Mouse (Mus musculus) lung, embryonic 16.5 days (tissue): Measurements from ENCODE around the gene Miip. TPM values are rescaled to one million over a fixed set of nuclear protein-coding genes. Genes with fewer than 3 reads are reported as not detected.

Source experiments
- ATAC-seq: fragments of 200-750 bp; cut with Nextera tagmentation; 2 replicates; pipeline ENCODE4 v1.8.0; 2017; ENCODE audit warnings: low read depth, mild to moderate bottlenecking, moderate library complexity
- H3K27ac ChIP-seq: fragments of 300-500 bp; sonication (generic); 2 replicates; pipeline ENCODE4 v1.5.1; 2014; ENCODE audit warnings: mild to moderate bottlenecking, control low read depth, low read length
- H3K27me3 ChIP-seq: fragments of 300-500 bp; sonication (generic); 2 replicates; pipeline ENCODE4 v1.6.1; 2014; ENCODE audit warnings: low read depth, low read length, mixed read lengths; ENCODE audit not compliant: control insufficient read depth, insufficient read depth
- H3K36me3 ChIP-seq: fragments of 300-500 bp; sonication (generic); 2 replicates; pipeline ENCODE4 v1.6.1; 2014; ENCODE audit warnings: low read length; ENCODE audit not compliant: control insufficient read depth, insufficient read depth
- H3K4me1 ChIP-seq: fragments of 300-500 bp; sonication (generic); replicated peaks from 2 replicates; pipeline ENCODE4 v1.6.1; 2014; ENCODE audit warnings: low read length, mixed read lengths; ENCODE audit not compliant: control insufficient read depth, insufficient read depth
- H3K4me2 ChIP-seq: fragments of 300-500 bp; sonication (generic); 2 replicates; pipeline ENCODE4 v1.6.1; 2014; ENCODE audit warnings: low read depth, low read length, control low read depth
- H3K4me3 ChIP-seq: fragments of 300-500 bp; sonication (generic); 2 replicates; pipeline ENCODE4 v1.5.1; 2014; ENCODE audit warnings: mild to moderate bottlenecking, low read length, control low read depth
- H3K9ac ChIP-seq: fragments of 300-500 bp; sonication (generic); 2 replicates; pipeline ENCODE4 v1.6.1; 2014; ENCODE audit warnings: low read length, control low read depth
- H3K9me3 ChIP-seq: fragments of 300-500 bp; sonication (generic); 2 replicates; pipeline ENCODE4 v1.6.1; 2016; ENCODE audit warnings: low read length; ENCODE audit not compliant: control insufficient read depth
- WGBS: fragments of 180-500 bp; shearing (Covaris S2); extraction: QIAGEN DNeasy Blood & Tissue Kit; methylation state at CpG from one replicate; pipeline ENCODE4 v1.1.7; 2014; 5-methylcytosine and 5-hydroxymethylcytosine counted together
- polyA plus RNA-seq: library from polyadenylated mRNA; unstranded; fragments of >200 nt; fragmentation: Nextera tagmentation; extraction: Ambion mirVana; gene quantifications from 2 replicates; pipeline ENCODE4 v1.2.1, GENCODE M21; 2015

The Miip gene
- polyA plus RNA-seq, 1 experiment from 2014 or later = 47.0 TPM

GRCm38 (mm10) chr4:147814592-147815167 lies 53.9 kb downstream of the Miip start:
- Histone ChIP-seq H3K4me3 (no peak overlapping the region), H3K36me3 (no peaks in the 10 kb centered on the region), H3K27ac (no peak overlapping the region), H3K4me1 (no peaks in the 10 kb centered on the region), H3K9ac (no peak overlapping the region), H3K27me3 (no peaks in the 10 kb centered on the region), H3K9me3 (peaks cover 5% of the 10 kb centered on the region; the same call in 1 of the 2 replicates), H3K4me2 (no peak overlapping the region)
- 68% methylated on average over 2 of the region's 2 CpGs for WGBS
- ATAC-seq = no peak

GRCm38 (mm10) chr4:147813249-147813765 lies 55.3 kb downstream of the Miip start:
- H3K4me1 ChIP-seq = no peaks in the 10 kb centered on the region
- no peak overlapping the region for H3K9ac ChIP-seq
- no peaks in the 10 kb centered on the region for H3K36me3 ChIP-seq
- no peak overlapping the region for H3K27ac ChIP-seq
- H3K4me2 ChIP-seq = no peak overlapping the region
- ATAC-seq = no peak
- H3K4me3 ChIP-seq = no peak overlapping the region
- H3K27me3 ChIP-seq = no peaks in the 10 kb centered on the region
- 41% methylated on average over 5 of the region's 5 CpGs for WGBS
- H3K9me3 ChIP-seq = peaks cover 4% of the 10 kb centered on the region; the same call in 1 of the 2 replicates

Other genes with a start within 250 kb of the Miip start
- gene Zfp979, start 226.3 kb downstream of the Miip start, polyA plus RNA-seq = 3.4 and 4.9 TPM in 2 replicates
- not detected in 2 replicates for gene Zfp534, start 166.3 kb downstream of the Miip start, polyA plus RNA-seq
- 5.7 and 6.2 TPM in 2 replicates for gene Zfp984, start 59.0 kb downstream of the Miip start, polyA plus RNA-seq
- gene Zfp933, start 20.4 kb downstream of the Miip start, polyA plus RNA-seq = 5.5 and 6.5 TPM in 2 replicates
- 7.3 and 9.5 TPM in 2 replicates for gene Fv1, start 163 bp upstream of the Miip start, polyA plus RNA-seq
- 34.6 and 36.6 TPM in 2 replicates for gene Mfn2, start 35.9 kb upstream of the Miip start, polyA plus RNA-seq
- gene Plod1, start 68.0 kb upstream of the Miip start, polyA plus RNA-seq = 50.8 and 51.4 TPM in 2 replicates
- 9.2 and 11.7 TPM in 2 replicates for gene 2510039O18Rik, start 72.1 kb upstream of the Miip start, polyA plus RNA-seq
- 2.9 and 4.2 TPM in 2 replicates for gene Nppb, start 117.0 kb upstream of the Miip start, polyA plus RNA-seq
- gene Nppa, start 131.9 kb upstream of the Miip start, polyA plus RNA-seq = 122 and 163 TPM in 2 replicates
- gene Clcn6, start 170.0 kb upstream of the Miip start, polyA plus RNA-seq = 4.5 and 4.8 TPM in 2 replicates
- gene Mthfr, start 170.3 kb upstream of the Miip start, polyA plus RNA-seq = 21.3 and 26.2 TPM in 2 replicates
- 16.3 and 17.8 TPM in 2 replicates for gene Agtrap, start 219.2 kb upstream of the Miip start, polyA plus RNA-seq